Mouse (Mus musculus) heart, adult 2 months (tissue): ENCODE results near the gene Smad1. TPM values are rescaled to one million over a fixed set of nuclear protein-coding genes. Genes with fewer than 3 reads are reported as not detected.
A peak's percentile ranks its signal among the peaks of the same experiment; 100 is the strongest.

ENCODE experiments used
- DNase-seq, 2 experiments: peaks; one replicate each; pipeline ENCODE4 v3.0.0; 2021
- H3K27ac ChIP-seq: fragments of 200-600 bp; 2 replicates; pipeline ENCODE4 v1.8.1; 2022
- H3K27me3 ChIP-seq: fragments of 200-500 bp; 2 replicates; pipeline ENCODE4 v1.6.1; 2012; ENCODE audit warnings: mild to moderate bottlenecking, low read length, inconsistent platforms, mixed read lengths; ENCODE audit not compliant: control insufficient read depth, insufficient read depth
- H3K36me3 ChIP-seq: fragments of 200-500 bp; 2 replicates; pipeline ENCODE4 v1.6.1; 2012; ENCODE audit warnings: low read length, inconsistent platforms; ENCODE audit not compliant: control insufficient read depth, insufficient read depth
- H3K4me1 ChIP-seq: fragments of 200-500 bp; 2 replicates; pipeline ENCODE4 v1.6.1; 2011; ENCODE audit warnings: low read length; ENCODE audit not compliant: control insufficient read depth, insufficient read depth
- H3K4me3 ChIP-seq: fragments of 200-600 bp; 2 replicates; pipeline ENCODE4 v1.8.1; 2022
- H3K79me2 ChIP-seq: fragments of 200-500 bp; replicated peaks from 2 replicates; pipeline ENCODE4 v1.6.1; 2012; ENCODE audit warnings: mild to moderate bottlenecking, inconsistent platforms, low read length, moderate library complexity, mixed read lengths; ENCODE audit not compliant: control insufficient read depth, insufficient read depth
- H3K9ac ChIP-seq: fragments of 200-500 bp; 2 replicates; pipeline ENCODE4 v1.6.1; 2012; ENCODE audit warnings: low read depth, mild to moderate bottlenecking, control low read depth, inconsistent platforms, low read length, mixed read lengths
- CTCF ChIP-seq: fragments of 200-600 bp; IDR thresholded peaks from 2 replicates; pipeline ENCODE4 v1.8.1; 2022; ENCODE audit warnings: antibody characterized with exemption, mild to moderate bottlenecking, moderate library complexity
- EP300 ChIP-seq: fragments of 200-500 bp; IDR thresholded peaks from 2 replicates; pipeline ENCODE4 v1.6.1; 2011; ENCODE audit warnings: low read depth, low read length, control low read depth; ENCODE audit not compliant: insufficient read depth
- POLR2A ChIP-seq: fragments of 200-500 bp; IDR thresholded peaks from 2 replicates; pipeline ENCODE4 v1.6.1; 2011; ENCODE audit warnings: mild to moderate bottlenecking, low read depth, low read length, control low read depth; ENCODE audit not compliant: insufficient read depth
- WGBS: fragments of 180-500 bp; shearing (Covaris S2); methylation state at CpG from one replicate; pipeline ENCODE4 v1.1.7; 2018; 5-methylcytosine and 5-hydroxymethylcytosine counted together
- intact Hi-C: fragments of 180-260 bp; cut with DNase I; formaldehyde crosslinking; loops from one replicate; pipeline ENCODE4 v1.15.1; 2025
- polyA plus RNA-seq: library from polyadenylated mRNA; depleted of rRNA; stranded (reverse); fragments of >200 nt; gene quantifications from 2 replicates; pipeline ENCODE4 v1.2.3, GENCODE M21; 2012
- total RNA-seq, 2 experiments: library from RNA; stranded (reverse); gene quantifications; 2 replicates each; pipeline ENCODE4 v1.2.3; 2021

Smad1 gene
- total and polyA plus RNA-seq, 3 experiments: 12.7 to 18.0 (median 14.0) TPM

- DNase-seq: no peak
- peaks cover 37% of the 10 kb centered on the region for H3K4me1 ChIP-seq
- H3K79me2 ChIP-seq: peaks cover 9% of the 10 kb centered on the region
- 63% methylated on average over 8 of the region's 8 CpGs for WGBS
- H3K27me3 ChIP-seq: no peaks in the 10 kb centered on the region
- no peak overlapping the region for H3K4me3 ChIP-seq
- peaks cover 14% of the 10 kb centered on the region for H3K36me3 ChIP-seq
- TF ChIP-seq EP300: no peak
- no peak for TF ChIP-seq CTCF
- TF ChIP-seq POLR2A: no peak
- peak overlapping the region; percentile 51; the same call in 1 of the 2 replicates for H3K27ac ChIP-seq
- no peak overlapping the region for H3K9ac ChIP-seq
- intact Hi-C loops: no loop called here
Measured at GRCm38 (mm10) chr8:79372960-79373359, 26.4 kb downstream of the Smad1 start.

- WGBS: 38% methylated on average over 9 of the region's 9 CpGs
- DNase-seq: peak in 1 of 2 experiments; percentile 43
- H3K27me3 ChIP-seq: no peaks in the 10 kb centered on the region
- TF ChIP-seq EP300 (0 out of 2 replicates have a peak, but pooled peaks have one; percentile 47), POLR2A (no peak)
- intact Hi-C loops: no loop called here
- no peak overlapping the region for H3K4me3 ChIP-seq
- peaks cover 38% of the 10 kb centered on the region for H3K4me1 ChIP-seq
- peaks cover 14% of the 10 kb centered on the region for H3K36me3 ChIP-seq
- H3K27ac ChIP-seq: peak overlapping the region; percentile 51
- H3K79me2 ChIP-seq: peaks cover 9% of the 10 kb centered on the region
- H3K9ac ChIP-seq: no peak overlapping the region
Measured at GRCm38 (mm10) chr8:79372521-79372920, 26.8 kb downstream of the Smad1 start.

- intact Hi-C loops: no loop called here
- Histone ChIP-seq H3K4me1 (peaks cover 38% of the 10 kb centered on the region), H3K27me3 (no peaks in the 10 kb centered on the region), H3K4me3 (no peak overlapping the region), H3K36me3 (peaks cover 14% of the 10 kb centered on the region), H3K27ac (peak overlapping the region; percentile 51), H3K79me2 (peaks cover 8% of the 10 kb centered on the region), H3K9ac (no peak overlapping the region)
- no peak for DNase-seq
- 49% methylated on average over 9 of the region's 9 CpGs for WGBS
- no peak for TF ChIP-seq POLR2A
- TF ChIP-seq CTCF: no peak
- no peak for TF ChIP-seq EP300
Measured at GRCm38 (mm10) chr8:79372084-79372483, 27.2 kb downstream of the Smad1 start.

GRCm38 (mm10) chr8:79370646-79371290 lies 28.6 kb downstream of the Smad1 start:
- intact Hi-C loops: no loop called here
- peaks cover 6% of the 10 kb centered on the region for H3K79me2 ChIP-seq
- peaks cover 18% of the 10 kb centered on the region for H3K36me3 ChIP-seq
- TF ChIP-seq EP300 (no peak), POLR2A (no peak), CTCF (no peak)
- peak overlapping the region; percentile 8; the same call in 1 of the 2 replicates for H3K4me3 ChIP-seq
- peak overlapping the region; percentile 42 for H3K9ac ChIP-seq
- H3K27ac ChIP-seq: peak overlapping the region; percentile 52
- WGBS: 69% methylated on average over 12 of the region's 12 CpGs
- no peaks in the 10 kb centered on the region for H3K27me3 ChIP-seq
- no peak for DNase-seq
- H3K4me1 ChIP-seq: peaks cover 38% of the 10 kb centered on the region

GRCm38 (mm10) chr8:79369163-79369562 lies 30.2 kb downstream of the Smad1 start:
- no peaks in the 10 kb centered on the region for H3K27me3 ChIP-seq
- H3K79me2 ChIP-seq: peaks cover 9% of the 10 kb centered on the region
- no peak overlapping the region for H3K9ac ChIP-seq
- no peak for DNase-seq
- TF ChIP-seq POLR2A: no peak
- TF ChIP-seq CTCF: no peak
- TF ChIP-seq EP300: no peak
- peaks cover 16% of the 10 kb centered on the region for H3K36me3 ChIP-seq
- peaks cover 34% of the 10 kb centered on the region for H3K4me1 ChIP-seq
- H3K4me3 ChIP-seq: no peak overlapping the region
- H3K27ac ChIP-seq: peak overlapping the region; percentile 9; the same call in 1 of the 2 replicates
- intact Hi-C loops: no loop called here
- 75% methylated on average over 6 of the region's 6 CpGs for WGBS

GRCm38 (mm10) chr8:79367959-79368358 lies 31.4 kb downstream of the Smad1 start:
- WGBS: 77% methylated on average over 4 of the region's 4 CpGs
- Histone ChIP-seq H3K27me3 (no peaks in the 10 kb centered on the region), H3K79me2 (peaks cover 9% of the 10 kb centered on the region), H3K4me3 (no peak overlapping the region), H3K27ac (no peak overlapping the region; the same call in 1 of the 2 replicates), H3K36me3 (peaks cover 20% of the 10 kb centered on the region), H3K4me1 (peaks cover 33% of the 10 kb centered on the region), H3K9ac (no peak overlapping the region)
- TF ChIP-seq POLR2A (no peak), CTCF (no peak), EP300 (no peak)
- DNase-seq: no peak
- intact Hi-C loops: no loop called here
